9 mouse cellular contexts compared by ENCODE assay signal in the genomic region with DNA sequence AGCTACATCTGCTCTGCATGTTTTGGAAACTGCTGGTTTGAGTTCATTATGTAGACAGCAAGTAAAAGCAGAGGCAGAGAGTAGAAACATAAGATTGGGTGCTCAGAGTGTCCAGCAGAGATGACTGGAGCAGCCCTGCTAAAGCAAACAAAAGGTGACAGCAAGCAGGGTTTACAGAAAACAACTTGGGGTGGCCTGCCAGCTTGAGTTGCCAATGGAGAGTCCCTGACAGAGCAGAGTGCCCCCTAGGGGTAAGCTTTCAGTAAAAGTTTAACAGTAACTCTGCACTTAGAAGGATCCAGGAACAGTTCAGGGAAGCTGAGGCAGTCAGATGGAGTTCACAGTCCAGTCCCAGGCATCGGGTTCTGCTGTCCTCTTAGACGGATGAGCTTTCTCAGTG. TPM values are rescaled to one million over a fixed set of nuclear protein-coding genes. Genes with fewer than 3 reads are reported as not detected.
DNase-seq lines count a peak whose midpoint lies in the region; ATAC-seq and TF ChIP-seq lines count a peak whose summit lies in the region.
"Had no signal": no experiment of that assay in that cellular context is flagged by ENCODE, and none has a peak within 500 bp of the region (broad histone marks: within the 10 kb centered on the region; RNA-seq: fewer than 3 reads in every experiment).

No protein-coding gene starts in this region.

- H3K9me3 ChIP-seq in heart, postnatal 0 days (replicated peaks; ENCODE audit: control insufficient read depth, low read length): no peaks in the 10 kb centered on the region
- H3K9me3 ChIP-seq in heart, embryonic 12.5 days (replicated peaks): 0 out of 2 replicates have a peak, but pooled peaks cover 2% of the 10 kb centered on the region

- no peaks in the 10 kb centered on the region for H3K36me3 ChIP-seq in heart, postnatal 0 days (replicated peaks; ENCODE audit: control insufficient read depth, insufficient read depth, low read length)
- H3K36me3 ChIP-seq in heart, embryonic 12.5 days: no peaks in the 10 kb centered on the region
- H3K36me3 ChIP-seq in splenic B cell, adult 2 months (ENCODE audit: control insufficient read depth, insufficient read depth, low read length, poor library complexity, severe bottlenecking): no peaks in the 10 kb centered on the region

- no peak overlapping the region for H3K4me2 ChIP-seq in heart, postnatal 0 days (ENCODE audit: low read depth, low read length)
- H3K4me2 ChIP-seq in heart, embryonic 12.5 days: no peak overlapping the region

- H3K4me1 ChIP-seq in heart, postnatal 0 days (ENCODE audit: control insufficient read depth, insufficient read depth): no peaks in the 10 kb centered on the region
- no peaks in the 10 kb centered on the region for H3K4me1 ChIP-seq in heart, embryonic 12.5 days (replicated peaks)
- no peaks in the 10 kb centered on the region; the same call in 1 of the 2 replicates for H3K4me1 ChIP-seq in bone marrow, adult 2 months (ENCODE audit: control insufficient read depth, insufficient read depth, low read length)

- no peak overlapping the region for H3K27ac ChIP-seq in heart, postnatal 0 days (ENCODE audit: low read depth)
- H3K27ac ChIP-seq in heart, embryonic 12.5 days (ENCODE audit: poor library complexity, severe bottlenecking): no peak overlapping the region
- no peak overlapping the region for H3K27ac ChIP-seq in bone marrow, adult 2 months (ENCODE audit: control insufficient read depth, insufficient read depth, low read depth, low read length, poor library complexity)
- H3K27ac ChIP-seq: macrophage had no signal

- no peak overlapping the region for H3K4me3 ChIP-seq in heart, postnatal 0 days (ENCODE audit: low read depth, low read length)
- no peak overlapping the region for H3K4me3 ChIP-seq in heart, embryonic 12.5 days
- no peak overlapping the region for H3K4me3 ChIP-seq in bone marrow, adult 2 months (replicated peaks; ENCODE audit: control insufficient read depth, low read depth, low read length)

- 54% methylated on average over 2 of the region's 2 CpGs for WGBS in heart, postnatal 0 days
- 59% methylated on average over 2 of the region's 2 CpGs for WGBS in heart, embryonic 12.5 days
- WGBS in bone marrow, adult 2 months: 84% methylated on average over 2 of the region's 2 CpGs

- no peak for DNase-seq in heart, postnatal 0 days (ENCODE audit: low spot score)
- DNase-seq in retina, embryonic 14.5 days (ENCODE audit: low spot score): peak; percentile 47
- DNase-seq in retina, postnatal 1 day: no peak
- DNase-seq in splenic B cell, adult 2 months (ENCODE audit: low read depth, low spot score): peak; percentile 50
- no peak for DNase-seq in right cerebral cortex, postnatal 25 days
- no peak for DNase-seq in spleen, postnatal 4 days (ENCODE audit: low spot score in 2 of 2)

- H3K27me3 ChIP-seq in heart, postnatal 0 days (ENCODE audit: control insufficient read depth, insufficient read depth, low read length): no peaks in the 10 kb centered on the region
- H3K27me3 ChIP-seq in heart, embryonic 12.5 days (replicated peaks): no peaks in the 10 kb centered on the region
- no peaks in the 10 kb centered on the region for H3K27me3 ChIP-seq in splenic B cell, adult 2 months (ENCODE audit: control insufficient read depth, insufficient read depth, low read length, poor library complexity, severe bottlenecking)

- H3K9ac ChIP-seq in heart, postnatal 0 days (replicated peaks; ENCODE audit: low read depth, low read length): no peak overlapping the region
- no peak overlapping the region for H3K9ac ChIP-seq in heart, embryonic 12.5 days

- no peak for TF ChIP-seq EP300 in heart, postnatal 0 days (IDR thresholded peaks at IDR 0.05; ENCODE audit: low read depth)

- TF ChIP-seq POLR2A in bone marrow, adult 2 months (IDR thresholded peaks at IDR 0.05; ENCODE audit: borderline replicate concordance, control insufficient read depth, low read depth, low read length): no peak

- no peak for ATAC-seq in heart, postnatal 0 days (ENCODE audit: insufficient read depth, low read depth)
- ATAC-seq in heart, embryonic 12.5 days (ENCODE audit: insufficient number of reproducible peaks, low FRiP score): no peak

- TF ChIP-seq CTCF in heart, postnatal 0 days (IDR thresholded peaks at IDR 0.05; ENCODE audit: low read depth): peak; percentile 22
- peak; percentile 28; the same call in 1 of the 2 replicates for TF ChIP-seq CTCF in bone marrow, adult 2 months (IDR thresholded peaks at IDR 0.05; ENCODE audit: control insufficient read depth, insufficient read depth, low read length)

RNA-seq across cellular contexts. Expression of a gene that starts 7.9 kb away (rescaled TPM):
- total RNA-seq in heart, postnatal 0 days (2014; rRNA removed; ENCODE audit: low replicate concordance): 306 and 324 TPM in 2 replicates
- polyA plus RNA-seq in heart, postnatal 0 days (2015; fragmentation: Nextera tagmentation; extraction: Ambion mirVana): 145 and 171 TPM in 2 replicates
- 253 and 257 TPM in 2 replicates for polyA plus RNA-seq in heart, embryonic 12.5 days (2016; fragmentation: Nextera tagmentation; extraction: Ambion mirVana)
- 57.3 and 107 TPM in 2 replicates for polyA plus RNA-seq in bone marrow, adult 2 months (2011; ENCODE audit: insufficient read depth, insufficient read length, low replicate concordance, missing spikeins)

Comparison
In these comparisons a context has a peak if more than half of its experiments do, and no peak if none do; other contexts are left out.
1. DNase-seq: peak in retina, embryonic 14.5 days (single experiment) and splenic B cell, adult 2 months (single experiment); none in heart, postnatal 0 days (single experiment), retina, postnatal 1 day (single experiment), right cerebral cortex, postnatal 25 days (single experiment) and spleen, postnatal 4 days (0 of 2).